Comparison of ENCODE assay signal across 24 mouse cellular contexts in the genomic region with DNA sequence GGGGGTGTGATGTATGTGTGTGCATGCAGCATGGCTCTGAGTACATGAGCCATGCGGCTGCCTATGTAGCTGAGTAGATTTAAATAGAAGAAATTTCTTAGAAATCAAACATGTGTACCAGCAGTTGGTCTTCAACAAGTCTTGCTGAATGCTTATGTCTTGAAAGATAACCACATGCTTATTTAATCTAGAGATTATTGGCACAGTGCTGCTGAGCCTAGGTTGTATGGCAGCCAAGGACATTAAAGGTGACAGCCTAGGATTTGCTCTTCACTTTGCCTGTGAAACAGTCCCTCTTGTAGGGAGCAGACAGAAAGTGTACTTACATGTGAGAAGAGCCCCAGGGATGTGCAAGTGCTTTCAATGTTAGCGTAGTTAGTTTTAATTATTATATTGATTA.
"Had no signal": no experiment of that assay in that cellular context is flagged by ENCODE, and none has a peak within 500 bp of the region (broad histone marks: within the 10 kb centered on the region; RNA-seq: fewer than 3 reads in every experiment).

No protein-coding gene starts in this region.

- H3K27me3 ChIP-seq: heart, embryonic 13.5 days; heart, embryonic 15.5 days; kidney, embryonic 15.5 days; limb, embryonic 13.5 days; limb, embryonic 15.5 days; liver, embryonic 13.5 days had no signal

- DNase-seq: gastrocnemius, postnatal 14 days; gastrocnemius, postnatal 36 days; heart, adult 18-20 months; heart, postnatal 14 days; heart, postnatal 36 days; kidney, adult 11 months; kidney, adult 2 months; kidney, adult 9 months; kidney, postnatal 14 days; kidney, postnatal 36 days; layer of hippocampus, adult 9-11 months; layer of hippocampus, postnatal 36 days; left cerebral cortex, postnatal 4 days; liver, embryonic 13.5 days had no signal

- H3K4me1 ChIP-seq: heart, embryonic 13.5 days; heart, embryonic 15.5 days; kidney, embryonic 15.5 days; limb, embryonic 13.5 days; limb, embryonic 15.5 days had no signal

- H3K36me3 ChIP-seq: heart, embryonic 13.5 days; heart, embryonic 15.5 days; kidney, embryonic 15.5 days; limb, embryonic 13.5 days; limb, embryonic 15.5 days; liver, embryonic 13.5 days had no signal

- ATAC-seq: forebrain, embryonic 16.5 days; hindbrain, postnatal 0 days; intestine, embryonic 16.5 days had no signal

- H3K27ac ChIP-seq: heart, embryonic 13.5 days; heart, embryonic 15.5 days; hindbrain, postnatal 0 days; kidney, embryonic 15.5 days; kidney, postnatal 0 days; limb, embryonic 13.5 days; limb, embryonic 15.5 days; liver, embryonic 13.5 days had no signal

- H3K9me3 ChIP-seq: heart, embryonic 15.5 days; kidney, embryonic 15.5 days; limb, embryonic 15.5 days; liver, embryonic 13.5 days had no signal

- H3K4me2 ChIP-seq: heart, embryonic 11.5 days; heart, embryonic 13.5 days; heart, embryonic 15.5 days; kidney, embryonic 15.5 days; limb, embryonic 13.5 days; limb, embryonic 15.5 days; liver, embryonic 13.5 days had no signal

- H3K9ac ChIP-seq: heart, embryonic 13.5 days; heart, embryonic 15.5 days; kidney, embryonic 15.5 days; limb, embryonic 13.5 days; limb, embryonic 15.5 days; liver, embryonic 13.5 days had no signal

- H3K4me3 ChIP-seq: heart, embryonic 13.5 days; heart, embryonic 15.5 days; kidney, embryonic 15.5 days; limb, embryonic 13.5 days; limb, embryonic 15.5 days; liver, embryonic 13.5 days had no signal
